Mouse (Mus musculus): ENCODE measurements around the gene Cbx1. TPM values are rescaled to one million over a fixed set of nuclear protein-coding genes. Genes with fewer than 3 reads are reported as not detected.

Gene Cbx1
- total and polyA plus RNA-seq, 2 experiments = 9.7 to 16.0 TPM

DNA sequence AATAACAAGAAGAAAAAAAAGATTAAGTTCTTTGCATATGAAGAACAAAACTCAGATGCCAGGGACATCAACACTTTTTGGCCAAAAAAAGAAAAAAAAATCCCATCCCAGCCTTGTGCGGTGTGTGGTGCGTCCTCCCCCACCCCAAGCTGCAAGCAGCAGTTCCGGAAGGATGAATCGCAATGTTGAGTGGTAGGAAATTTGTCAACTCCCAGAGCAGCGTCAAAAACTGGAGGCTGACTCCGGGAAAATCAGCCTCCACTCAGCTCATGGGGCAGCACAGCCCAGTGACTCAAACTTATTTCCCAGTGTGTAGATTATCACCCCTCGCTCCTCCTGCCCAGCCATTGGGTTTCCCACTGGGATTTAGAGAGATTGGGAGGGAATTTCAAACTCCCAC lies 26.9 kb upstream of the Cbx1 start:
- Histone ChIP-seq H3K4me1 (ENCODE audit: control insufficient read depth, insufficient read depth, low read length) (no peaks in the 10 kb centered on the region), H3K36me3 (ENCODE audit: control insufficient read depth, insufficient read depth, low read length) (no peaks in the 10 kb centered on the region), H3K9ac (ENCODE audit: low read depth, low read length) (no peak overlapping the region), H3K79me2 (ENCODE audit: control insufficient read depth, insufficient read depth, low read length) (no peaks in the 10 kb centered on the region), H3K27me3 (ENCODE audit: control insufficient read depth, insufficient read depth, low read length) (no peaks in the 10 kb centered on the region; the same call in 1 of the 2 replicates), H3K27ac (replicated peaks; ENCODE audit: insufficient read depth, low read depth, low read length) (no peak overlapping the region), H3K4me3 (ENCODE audit: insufficient read depth, low read depth, low read length) (no peak overlapping the region)
- TF ChIP-seq POLR2A (IDR thresholded peaks at IDR 0.05; ENCODE audit: extremely low read depth, insufficient read depth, low read length) = no peak
- no peak for TF ChIP-seq CTCF (IDR thresholded peaks at IDR 0.05; ENCODE audit: low read depth, low read length)
- 72% methylated on average over 7 of the region's 7 CpGs for WGBS
- no peak for DNase-seq (ENCODE audit: extremely low read depth, low read depth, low spot score)

DNA sequence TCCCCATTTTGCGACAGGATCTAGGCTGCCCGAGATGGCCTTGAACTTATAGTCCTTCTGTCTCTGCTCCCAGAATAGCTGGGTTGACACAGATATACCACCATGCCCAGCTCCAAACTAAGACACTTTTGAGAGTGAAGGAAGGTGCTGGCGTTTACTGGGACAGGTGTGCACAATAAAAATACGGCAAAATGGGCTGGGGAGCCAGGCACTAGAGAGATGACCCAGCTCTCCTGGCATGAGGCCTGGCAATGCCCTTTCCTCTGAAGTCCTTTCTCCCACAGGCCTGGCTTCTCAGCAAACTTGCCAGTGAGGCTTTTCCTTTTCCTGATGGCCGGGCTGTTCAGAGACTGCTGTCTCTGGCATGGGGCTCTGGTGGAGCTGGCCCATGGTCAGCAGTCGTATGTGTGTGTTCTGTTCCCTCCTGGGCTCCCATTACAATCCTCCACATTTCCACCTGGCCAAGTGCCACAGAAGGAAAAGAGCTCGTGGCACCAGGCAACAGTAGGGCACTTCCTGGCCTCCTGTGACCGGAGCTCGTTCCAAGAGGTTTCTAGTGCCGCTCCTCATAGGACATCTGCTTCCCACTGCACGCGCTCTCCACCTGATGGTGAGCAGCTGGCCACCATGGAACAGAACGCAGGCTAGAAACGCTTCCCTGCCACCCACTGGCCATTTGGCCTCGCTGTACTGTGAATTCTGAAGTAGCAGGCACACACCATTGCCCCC lies 26.0 kb upstream of the Cbx1 start:
- H3K9ac ChIP-seq (ENCODE audit: low read depth, low read length) = no peak overlapping the region
- H3K36me3 ChIP-seq (ENCODE audit: control insufficient read depth, insufficient read depth, low read length) = peaks cover 2% of the 10 kb centered on the region; the same call in 1 of the 2 replicates
- no peak for DNase-seq (ENCODE audit: extremely low read depth, low read depth, low spot score)
- H3K4me1 ChIP-seq (ENCODE audit: control insufficient read depth, insufficient read depth, low read length) = no peaks in the 10 kb centered on the region
- no peak overlapping the region for H3K27ac ChIP-seq (replicated peaks; ENCODE audit: insufficient read depth, low read depth, low read length)
- TF ChIP-seq CTCF (IDR thresholded peaks at IDR 0.05; ENCODE audit: low read depth, low read length) (no peak), POLR2A (IDR thresholded peaks at IDR 0.05; ENCODE audit: extremely low read depth, insufficient read depth, low read length) (no peak)
- H3K4me3 ChIP-seq (ENCODE audit: insufficient read depth, low read depth, low read length) = no peak overlapping the region
- no peaks in the 10 kb centered on the region for H3K79me2 ChIP-seq (ENCODE audit: control insufficient read depth, insufficient read depth, low read length)
- WGBS = 71% methylated on average over 15 of the region's 15 CpGs
- H3K27me3 ChIP-seq (ENCODE audit: control insufficient read depth, insufficient read depth, low read length) = no peaks in the 10 kb centered on the region

DNA sequence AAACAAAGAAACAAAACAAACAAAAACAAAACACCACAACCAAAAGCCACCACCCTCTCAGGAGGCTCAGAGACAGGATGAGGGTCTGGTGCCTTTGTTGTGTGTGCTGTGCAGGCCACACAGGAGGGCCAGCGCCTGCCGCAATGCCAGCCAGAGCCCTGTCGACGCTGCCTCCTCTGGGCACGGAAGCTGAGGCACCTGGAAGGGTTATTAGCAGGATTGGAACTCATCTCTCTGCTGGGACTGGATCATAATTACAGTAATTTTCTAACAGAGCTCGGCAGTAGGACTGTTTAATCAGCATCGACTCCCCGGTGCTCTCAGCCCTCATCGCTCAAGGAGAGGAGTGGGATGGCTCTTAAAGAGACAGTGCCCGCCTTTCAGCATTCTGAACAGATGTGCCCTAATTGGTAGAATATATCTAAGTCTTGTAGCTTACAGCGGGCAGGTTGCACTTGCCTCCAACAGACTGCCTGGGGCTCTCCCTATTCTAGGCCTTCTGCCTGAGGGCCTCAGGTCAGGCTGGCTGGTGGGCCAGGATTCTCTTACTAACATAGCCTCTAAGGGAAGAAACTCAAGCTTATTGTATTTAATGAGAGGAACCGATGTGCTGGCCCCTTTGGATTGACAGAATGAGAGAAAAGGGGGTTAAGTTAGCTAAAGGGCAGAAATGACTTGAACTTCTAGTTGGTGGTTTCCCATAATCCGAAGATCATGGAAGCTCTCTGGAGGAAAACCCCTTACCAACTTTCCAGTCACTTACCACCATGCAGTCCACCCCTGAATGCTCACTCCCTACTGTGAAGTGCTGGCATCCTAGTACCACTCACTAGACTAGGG lies 24.2 kb upstream of the Cbx1 start:
- Histone ChIP-seq H3K27me3 (ENCODE audit: control insufficient read depth, insufficient read depth, low read length) (no peaks in the 10 kb centered on the region), H3K4me3 (ENCODE audit: insufficient read depth, low read depth, low read length) (no peak overlapping the region), H3K27ac (replicated peaks; ENCODE audit: insufficient read depth, low read depth, low read length) (peak overlapping the region; percentile 8), H3K36me3 (ENCODE audit: control insufficient read depth, insufficient read depth, low read length) (peaks cover 7% of the 10 kb centered on the region; the same call in 1 of the 2 replicates), H3K9ac (ENCODE audit: low read depth, low read length) (no peak overlapping the region), H3K79me2 (ENCODE audit: control insufficient read depth, insufficient read depth, low read length) (no peaks in the 10 kb centered on the region), H3K4me1 (ENCODE audit: control insufficient read depth, insufficient read depth, low read length) (no peaks in the 10 kb centered on the region)
- 71% methylated on average over 13 of the region's 13 CpGs for WGBS
- no peak for DNase-seq (ENCODE audit: extremely low read depth, low read depth, low spot score)
- no peak for TF ChIP-seq CTCF (IDR thresholded peaks at IDR 0.05; ENCODE audit: low read depth, low read length)
- TF ChIP-seq POLR2A (IDR thresholded peaks at IDR 0.05; ENCODE audit: extremely low read depth, insufficient read depth, low read length) = no peak

- Histone ChIP-seq H3K27me3 (ENCODE audit: control insufficient read depth, insufficient read depth, low read length) (no peaks in the 10 kb centered on the region), H3K4me1 (ENCODE audit: control insufficient read depth, insufficient read depth, low read length) (no peaks in the 10 kb centered on the region), H3K27ac (replicated peaks; ENCODE audit: insufficient read depth, low read depth, low read length) (peak overlapping the region; percentile 15), H3K9ac (ENCODE audit: low read depth, low read length) (no peak overlapping the region), H3K79me2 (ENCODE audit: control insufficient read depth, insufficient read depth, low read length) (no peaks in the 10 kb centered on the region), H3K36me3 (ENCODE audit: control insufficient read depth, insufficient read depth, low read length) (peaks cover 10% of the 10 kb centered on the region; the same call in 1 of the 2 replicates), H3K4me3 (ENCODE audit: insufficient read depth, low read depth, low read length) (no peak overlapping the region)
- WGBS = 48% methylated on average over 7 of the region's 7 CpGs
- DNase-seq (ENCODE audit: extremely low read depth, low read depth, low spot score) = peak; percentile 24
- TF ChIP-seq CTCF (IDR thresholded peaks at IDR 0.05; ENCODE audit: low read depth, low read length) (no peak), POLR2A (IDR thresholded peaks at IDR 0.05; ENCODE audit: extremely low read depth, insufficient read depth, low read length) (no peak)
These were observed 23.3 kb upstream of the Cbx1 start for GRCm38 (mm10) chr11:96765645-96766044.

- H3K4me3 ChIP-seq (ENCODE audit: insufficient read depth, low read depth, low read length) = no peak overlapping the region
- no peaks in the 10 kb centered on the region for H3K79me2 ChIP-seq (ENCODE audit: control insufficient read depth, insufficient read depth, low read length)
- no peak overlapping the region for H3K27ac ChIP-seq (replicated peaks; ENCODE audit: insufficient read depth, low read depth, low read length)
- H3K4me1 ChIP-seq (ENCODE audit: control insufficient read depth, insufficient read depth, low read length) = no peaks in the 10 kb centered on the region
- WGBS = 92% methylated on average over 12 of the region's 12 CpGs
- TF ChIP-seq POLR2A (IDR thresholded peaks at IDR 0.05; ENCODE audit: extremely low read depth, insufficient read depth, low read length) = no peak
- no peak for TF ChIP-seq CTCF (IDR thresholded peaks at IDR 0.05; ENCODE audit: low read depth, low read length)
- H3K36me3 ChIP-seq (ENCODE audit: control insufficient read depth, insufficient read depth, low read length) = peaks cover 18% of the 10 kb centered on the region; the same call in 1 of the 2 replicates
- no peak overlapping the region for H3K9ac ChIP-seq (ENCODE audit: low read depth, low read length)
- H3K27me3 ChIP-seq (ENCODE audit: control insufficient read depth, insufficient read depth, low read length) = no peaks in the 10 kb centered on the region
- no peak for DNase-seq (ENCODE audit: extremely low read depth, low read depth, low spot score)
These were observed 22.4 kb upstream of the Cbx1 start for GRCm38 (mm10) chr11:96766555-96766954.
